Mouse (Mus musculus): Measurements from ENCODE around the gene Prdm1. TPM values are rescaled to one million over a fixed set of nuclear protein-coding genes. Genes with fewer than 3 reads are reported as not detected.

Prdm1 gene
- polyA plus RNA-seq, 1 experiment from 2014 or later: 1.1 TPM

DNA sequence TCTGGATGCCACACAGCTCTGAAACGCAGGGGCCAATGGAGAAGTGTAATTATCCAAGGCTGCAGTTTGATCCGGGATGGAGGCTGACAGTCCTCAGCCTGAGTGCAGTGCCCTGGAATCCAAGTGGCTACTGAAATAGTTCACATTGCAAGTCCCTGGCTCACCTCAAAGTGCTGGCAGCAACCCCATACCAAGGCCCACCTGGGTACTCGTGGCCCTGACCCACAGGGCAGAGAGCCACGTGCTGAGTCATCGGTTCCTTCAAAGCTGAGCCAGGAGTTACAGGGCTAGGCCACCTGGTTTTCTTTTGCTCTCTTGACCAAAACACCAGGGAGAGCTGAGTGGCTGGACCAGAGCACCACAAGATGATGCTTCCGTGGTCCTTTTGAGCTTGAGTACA is 103.3 kb downstream of the Prdm1 start:
- no peak overlapping the region for H3K4me2 ChIP-seq
- no peaks in the 10 kb centered on the region for H3K4me1 ChIP-seq (ENCODE audit: control insufficient read depth, insufficient read depth, low read length)
- no peaks in the 10 kb centered on the region; the same call in 1 of the 2 replicates for H3K27me3 ChIP-seq (ENCODE audit: control insufficient read depth, insufficient read depth, low read length)
- ATAC-seq (ENCODE audit: low FRiP score): no peak
- no peaks in the 10 kb centered on the region for H3K36me3 ChIP-seq (ENCODE audit: control insufficient read depth, insufficient read depth, low read length)
- no peak overlapping the region for H3K4me3 ChIP-seq (ENCODE audit: low read depth, low read length)
- no peak overlapping the region for H3K27ac ChIP-seq (ENCODE audit: low read depth, low read length)
- no peak overlapping the region for H3K9ac ChIP-seq (ENCODE audit: low read length)
- DNase-seq (ENCODE audit: low spot score, missing footprints): no peak
- no peaks in the 10 kb centered on the region for H3K9me3 ChIP-seq (ENCODE audit: control insufficient read depth, low read length)
- 81% methylated on average over 6 of the region's 6 CpGs for WGBS

DNA sequence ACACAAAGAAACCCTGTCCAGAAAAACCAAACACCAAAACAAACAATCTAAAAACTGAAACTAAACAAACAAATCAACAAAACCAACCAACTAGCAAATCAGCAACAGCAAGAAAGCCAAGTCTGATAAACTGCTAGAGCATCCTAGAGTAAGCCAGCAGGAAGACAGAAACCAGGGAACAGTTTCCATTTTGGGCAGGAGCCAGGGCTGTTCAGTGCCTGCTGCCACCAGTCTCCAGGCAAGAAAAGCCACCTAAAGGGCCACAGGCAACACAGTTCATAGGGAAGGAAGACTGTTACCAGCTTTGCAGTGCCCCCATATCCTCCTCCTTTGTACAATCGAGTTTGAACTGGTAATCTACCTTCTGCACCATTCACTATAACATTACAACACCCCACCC is 106.4 kb downstream of the Prdm1 start:
- DNase-seq (ENCODE audit: low spot score, missing footprints) (no peak), ATAC-seq (ENCODE audit: low FRiP score) (no peak)
- WGBS: 74% methylated on average over 1 of the region's 1 CpGs
- no peak overlapping the region for H3K9ac ChIP-seq (ENCODE audit: low read length)
- H3K4me1 ChIP-seq (ENCODE audit: control insufficient read depth, insufficient read depth, low read length): no peaks in the 10 kb centered on the region
- no peaks in the 10 kb centered on the region for H3K36me3 ChIP-seq (ENCODE audit: control insufficient read depth, insufficient read depth, low read length)
- H3K4me3 ChIP-seq (ENCODE audit: low read depth, low read length): no peak overlapping the region
- H3K27ac ChIP-seq (ENCODE audit: low read depth, low read length): no peak overlapping the region
- H3K27me3 ChIP-seq (ENCODE audit: control insufficient read depth, insufficient read depth, low read length): no peaks in the 10 kb centered on the region; the same call in 1 of the 2 replicates
- H3K4me2 ChIP-seq: no peak overlapping the region
- H3K9me3 ChIP-seq (ENCODE audit: control insufficient read depth, low read length): no peaks in the 10 kb centered on the region

DNA sequence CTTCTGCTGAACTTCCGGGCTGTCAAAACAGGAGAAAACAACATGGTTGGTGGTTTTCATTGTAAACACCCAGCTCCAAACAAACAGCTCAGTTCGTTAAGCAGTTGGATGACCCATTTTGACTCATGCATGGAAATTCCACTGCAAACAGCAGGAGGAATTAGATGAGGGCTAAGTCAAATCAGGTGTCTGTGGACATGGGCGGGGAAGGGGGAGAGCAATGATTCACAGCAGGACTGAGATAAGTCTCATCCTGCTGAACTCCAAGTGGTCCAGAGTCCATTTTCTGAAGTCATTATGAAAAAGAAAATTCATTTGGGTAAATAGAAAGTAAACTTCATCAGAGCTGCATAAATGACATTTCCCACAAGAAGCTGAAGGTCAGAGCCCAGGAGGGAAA is 108.1 kb downstream of the Prdm1 start:
- Histone ChIP-seq H3K27me3 (ENCODE audit: control insufficient read depth, insufficient read depth, low read length) (no peaks in the 10 kb centered on the region; the same call in 1 of the 2 replicates), H3K4me1 (ENCODE audit: control insufficient read depth, insufficient read depth, low read length) (no peaks in the 10 kb centered on the region), H3K27ac (ENCODE audit: low read depth, low read length) (no peak overlapping the region), H3K9me3 (ENCODE audit: control insufficient read depth, low read length) (no peaks in the 10 kb centered on the region), H3K9ac (ENCODE audit: low read length) (no peak overlapping the region), H3K4me3 (ENCODE audit: low read depth, low read length) (no peak overlapping the region), H3K4me2 (no peak overlapping the region), H3K36me3 (ENCODE audit: control insufficient read depth, insufficient read depth, low read length) (no peaks in the 10 kb centered on the region)
- ATAC-seq (ENCODE audit: low FRiP score) (no peak), DNase-seq (ENCODE audit: low spot score, missing footprints) (no peak)
- WGBS: 85% methylated on average over 3 of the region's 3 CpGs

DNA sequence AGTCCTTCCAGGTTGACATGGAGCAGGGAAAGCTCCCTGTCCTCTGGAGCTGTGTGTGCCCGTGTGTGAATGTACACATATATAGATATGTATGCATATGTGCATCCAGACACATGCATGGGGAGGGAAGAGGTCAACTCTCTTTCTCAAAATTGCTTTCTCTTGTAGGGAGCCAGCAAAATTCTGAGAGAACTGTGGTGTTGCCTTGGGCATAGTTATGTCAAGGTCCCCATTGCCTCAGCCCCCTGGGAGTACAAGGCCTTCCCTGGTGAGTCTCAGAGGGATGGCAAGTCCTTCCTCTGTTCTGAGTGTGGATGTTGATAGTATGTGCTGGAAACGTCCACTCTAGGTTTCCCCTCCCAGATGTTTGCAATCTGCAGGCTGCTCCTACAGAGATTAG is 109.4 kb downstream of the Prdm1 start:
- Histone ChIP-seq H3K4me3 (ENCODE audit: low read depth, low read length) (no peak overlapping the region), H3K27ac (ENCODE audit: low read depth, low read length) (no peak overlapping the region), H3K9ac (ENCODE audit: low read length) (no peak overlapping the region), H3K36me3 (ENCODE audit: control insufficient read depth, insufficient read depth, low read length) (no peaks in the 10 kb centered on the region), H3K4me1 (ENCODE audit: control insufficient read depth, insufficient read depth, low read length) (no peaks in the 10 kb centered on the region), H3K4me2 (no peak overlapping the region), H3K9me3 (ENCODE audit: control insufficient read depth, low read length) (no peaks in the 10 kb centered on the region), H3K27me3 (ENCODE audit: control insufficient read depth, insufficient read depth, low read length) (no peaks in the 10 kb centered on the region; the same call in 1 of the 2 replicates)
- 80% methylated on average over 2 of the region's 2 CpGs for WGBS
- no peak for DNase-seq (ENCODE audit: low spot score, missing footprints)
- no peak for ATAC-seq (ENCODE audit: low FRiP score)

DNA sequence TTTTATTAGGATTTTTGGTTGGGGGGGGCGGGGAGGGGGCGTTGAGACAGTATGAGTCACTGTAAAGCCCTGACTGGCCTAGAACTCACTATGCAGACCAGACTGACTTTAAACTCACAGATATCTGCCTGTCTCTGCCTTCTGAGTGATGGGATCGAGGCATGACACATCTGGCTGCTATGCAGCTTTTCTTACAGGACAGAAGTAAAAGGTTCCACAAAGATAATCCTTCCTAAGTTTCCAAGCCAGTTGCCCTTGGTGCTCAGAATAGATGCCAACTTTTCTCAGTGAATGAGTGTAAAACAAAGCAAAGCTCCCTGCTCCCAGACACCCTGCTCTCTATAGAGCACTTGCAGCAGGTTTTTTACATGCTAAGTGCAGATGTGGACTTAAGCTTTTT is 112.7 kb downstream of the Prdm1 start:
- ATAC-seq (ENCODE audit: low FRiP score): no peak
- Histone ChIP-seq H3K27me3 (ENCODE audit: control insufficient read depth, insufficient read depth, low read length) (no peaks in the 10 kb centered on the region; the same call in 1 of the 2 replicates), H3K27ac (ENCODE audit: low read depth, low read length) (no peak overlapping the region), H3K4me3 (ENCODE audit: low read depth, low read length) (no peak overlapping the region), H3K4me1 (ENCODE audit: control insufficient read depth, insufficient read depth, low read length) (no peaks in the 10 kb centered on the region), H3K9me3 (ENCODE audit: control insufficient read depth, low read length) (no peaks in the 10 kb centered on the region), H3K9ac (ENCODE audit: low read length) (no peak overlapping the region), H3K36me3 (ENCODE audit: control insufficient read depth, insufficient read depth, low read length) (no peaks in the 10 kb centered on the region), H3K4me2 (no peak overlapping the region)
- no peak for DNase-seq (ENCODE audit: low spot score, missing footprints)
- 77% methylated on average over 3 of the region's 3 CpGs for WGBS

DNA sequence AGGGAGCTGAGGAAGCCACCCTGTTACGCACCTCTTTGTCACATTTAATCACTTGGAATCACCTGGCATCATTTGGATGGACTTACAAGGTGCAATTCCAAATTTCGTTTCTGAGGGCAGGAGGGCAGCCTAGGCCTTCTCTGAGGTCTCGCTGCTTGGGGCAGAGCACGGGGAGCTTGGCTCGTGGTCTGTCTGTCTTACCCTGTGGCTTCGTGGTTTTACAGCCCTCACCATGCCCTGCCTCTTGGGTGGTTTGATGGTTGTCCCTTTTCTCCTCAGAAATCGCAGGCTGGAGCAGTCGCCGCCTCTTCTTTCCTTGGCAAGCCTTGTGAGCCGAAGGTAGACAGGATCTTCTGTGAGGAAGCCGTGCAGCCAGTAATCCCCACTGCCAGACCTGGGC is 118.3 kb downstream of the Prdm1 start:
- no peak for DNase-seq (ENCODE audit: low spot score, missing footprints)
- no peak for ATAC-seq (ENCODE audit: low FRiP score)
- H3K27ac ChIP-seq (ENCODE audit: low read depth, low read length): no peak overlapping the region
- H3K4me2 ChIP-seq: no peak overlapping the region
- WGBS: 72% methylated on average over 11 of the region's 11 CpGs
- no peaks in the 10 kb centered on the region for H3K36me3 ChIP-seq (ENCODE audit: control insufficient read depth, insufficient read depth, low read length)
- H3K9ac ChIP-seq (ENCODE audit: low read length): no peak overlapping the region
- H3K4me1 ChIP-seq (ENCODE audit: control insufficient read depth, insufficient read depth, low read length): no peaks in the 10 kb centered on the region
- no peaks in the 10 kb centered on the region for H3K9me3 ChIP-seq (ENCODE audit: control insufficient read depth, low read length)
- no peak overlapping the region for H3K4me3 ChIP-seq (ENCODE audit: low read depth, low read length)
- H3K27me3 ChIP-seq (ENCODE audit: control insufficient read depth, insufficient read depth, low read length): no peaks in the 10 kb centered on the region

DNA sequence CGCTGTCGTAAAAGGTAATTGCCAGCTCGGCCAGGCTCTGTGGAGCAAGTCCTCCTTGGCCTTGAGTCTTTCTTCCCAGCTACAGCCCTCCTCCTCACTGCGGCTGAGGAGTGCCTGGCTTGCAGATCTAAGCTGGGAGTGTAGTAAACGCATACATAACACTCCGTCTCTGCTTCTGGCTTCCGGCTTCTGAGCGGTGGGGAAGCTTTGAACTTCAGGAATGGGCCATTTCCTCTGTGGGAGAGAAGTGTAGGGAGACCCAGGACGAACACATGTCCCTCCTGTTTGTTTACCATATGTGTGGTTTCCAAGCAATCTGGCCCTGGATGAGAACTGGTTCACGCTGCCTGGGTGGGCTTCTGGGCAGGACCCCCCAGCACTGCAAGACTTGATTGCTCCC is 119.2 kb downstream of the Prdm1 start:
- DNase-seq (ENCODE audit: low spot score, missing footprints) (no peak), ATAC-seq (ENCODE audit: low FRiP score) (no peak)
- no peak overlapping the region for H3K9ac ChIP-seq (ENCODE audit: low read length)
- 76% methylated on average over 10 of the region's 10 CpGs for WGBS
- no peaks in the 10 kb centered on the region for H3K27me3 ChIP-seq (ENCODE audit: control insufficient read depth, insufficient read depth, low read length)
- no peak overlapping the region for H3K27ac ChIP-seq (ENCODE audit: low read depth, low read length)
- no peaks in the 10 kb centered on the region for H3K4me1 ChIP-seq (ENCODE audit: control insufficient read depth, insufficient read depth, low read length)
- no peak overlapping the region for H3K4me2 ChIP-seq
- no peaks in the 10 kb centered on the region for H3K36me3 ChIP-seq (ENCODE audit: control insufficient read depth, insufficient read depth, low read length)
- no peaks in the 10 kb centered on the region for H3K9me3 ChIP-seq (ENCODE audit: control insufficient read depth, low read length)
- no peak overlapping the region for H3K4me3 ChIP-seq (ENCODE audit: low read depth, low read length)

DNA sequence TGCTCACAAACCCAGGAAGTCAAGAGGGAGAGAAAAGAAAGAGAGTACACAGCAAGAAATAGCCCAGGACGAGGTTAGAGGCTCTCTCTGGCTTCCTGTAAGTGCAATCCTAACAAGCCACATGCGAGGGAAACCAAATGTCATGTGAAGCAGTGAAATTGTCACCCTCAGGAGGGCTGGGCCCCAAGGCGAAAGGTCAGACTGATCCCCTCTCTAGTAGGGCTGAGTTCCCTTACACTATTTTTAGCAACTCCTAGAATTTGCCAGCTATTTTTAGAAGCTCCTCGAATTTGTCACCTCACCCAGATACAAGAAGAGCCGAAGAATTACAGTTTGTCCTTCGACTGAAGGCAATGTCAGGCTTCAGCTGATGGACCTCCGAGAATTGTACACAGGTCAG is 124.9 kb downstream of the Prdm1 start:
- H3K27me3 ChIP-seq (ENCODE audit: control insufficient read depth, insufficient read depth, low read length): no peaks in the 10 kb centered on the region
- H3K4me2 ChIP-seq: no peak overlapping the region
- H3K9me3 ChIP-seq (ENCODE audit: control insufficient read depth, low read length): no peaks in the 10 kb centered on the region
- WGBS: 83% methylated on average over 7 of the region's 7 CpGs
- ATAC-seq (ENCODE audit: low FRiP score) (no peak), DNase-seq (ENCODE audit: low spot score, missing footprints) (no peak)
- H3K4me1 ChIP-seq (ENCODE audit: control insufficient read depth, insufficient read depth, low read length): no peaks in the 10 kb centered on the region
- H3K9ac ChIP-seq (ENCODE audit: low read length): no peak overlapping the region
- H3K27ac ChIP-seq (ENCODE audit: low read depth, low read length): no peak overlapping the region
- no peaks in the 10 kb centered on the region for H3K36me3 ChIP-seq (ENCODE audit: control insufficient read depth, insufficient read depth, low read length)
- H3K4me3 ChIP-seq (ENCODE audit: low read depth, low read length): no peak overlapping the region

DNA sequence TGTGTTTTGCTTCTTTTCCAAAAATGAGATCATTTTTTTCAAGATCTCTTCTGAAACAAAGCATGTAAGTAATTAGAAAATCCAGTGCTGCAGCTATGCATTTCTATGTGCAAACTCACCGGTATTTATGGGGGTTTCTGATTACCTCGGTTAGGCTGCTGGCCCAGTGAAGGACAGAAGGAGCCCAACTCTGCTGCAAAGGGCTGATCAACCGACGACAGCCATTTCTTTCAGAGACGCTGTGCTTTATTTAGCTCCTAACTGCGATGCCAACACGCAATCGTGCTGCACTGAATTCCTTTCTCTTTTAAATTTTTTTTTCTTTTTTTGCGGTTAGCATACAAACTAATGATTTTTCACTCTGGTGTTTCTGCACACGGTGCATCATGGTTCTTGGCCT is 126.7 kb downstream of the Prdm1 start:
- Histone ChIP-seq H3K9ac (ENCODE audit: low read length) (no peak overlapping the region), H3K4me2 (no peak overlapping the region), H3K4me3 (ENCODE audit: low read depth, low read length) (no peak overlapping the region), H3K36me3 (ENCODE audit: control insufficient read depth, insufficient read depth, low read length) (no peaks in the 10 kb centered on the region), H3K27ac (ENCODE audit: low read depth, low read length) (no peak overlapping the region), H3K9me3 (ENCODE audit: control insufficient read depth, low read length) (no peaks in the 10 kb centered on the region), H3K27me3 (ENCODE audit: control insufficient read depth, insufficient read depth, low read length) (no peaks in the 10 kb centered on the region), H3K4me1 (ENCODE audit: control insufficient read depth, insufficient read depth, low read length) (no peaks in the 10 kb centered on the region)
- WGBS: 91% methylated on average over 10 of the region's 10 CpGs
- ATAC-seq (ENCODE audit: low FRiP score) (no peak), DNase-seq (ENCODE audit: low spot score, missing footprints) (no peak)

DNA sequence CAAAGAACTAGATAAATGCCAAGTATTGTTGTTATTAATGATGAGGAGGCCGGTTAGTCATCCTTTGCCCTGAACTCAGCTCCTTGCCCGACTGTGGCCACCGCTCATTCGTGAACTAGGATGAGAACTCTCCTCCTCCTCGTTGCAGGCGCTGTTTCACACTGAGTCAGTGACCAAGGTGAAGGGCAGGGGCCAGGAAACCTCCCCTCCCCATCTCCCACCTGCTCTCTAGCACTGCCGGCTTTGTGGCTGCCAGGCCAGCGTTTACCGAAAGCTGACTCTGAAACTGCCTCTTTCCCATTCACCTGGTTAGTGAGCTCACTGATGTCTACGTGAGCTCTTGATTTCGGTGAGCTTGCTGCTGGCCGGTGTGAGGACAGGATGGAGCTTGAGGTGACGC is 127.7 kb downstream of the Prdm1 start:
- H3K4me3 ChIP-seq (ENCODE audit: low read depth, low read length): no peak overlapping the region
- H3K9me3 ChIP-seq (ENCODE audit: control insufficient read depth, low read length): no peaks in the 10 kb centered on the region
- H3K4me2 ChIP-seq: no peak overlapping the region
- H3K27me3 ChIP-seq (ENCODE audit: control insufficient read depth, insufficient read depth, low read length): no peaks in the 10 kb centered on the region
- no peaks in the 10 kb centered on the region for H3K4me1 ChIP-seq (ENCODE audit: control insufficient read depth, insufficient read depth, low read length)
- 68% methylated on average over 13 of the region's 13 CpGs for WGBS
- DNase-seq (ENCODE audit: low spot score, missing footprints) (no peak), ATAC-seq (ENCODE audit: low FRiP score) (no peak)
- no peak overlapping the region for H3K9ac ChIP-seq (ENCODE audit: low read length)
- H3K27ac ChIP-seq (ENCODE audit: low read depth, low read length): no peak overlapping the region
- H3K36me3 ChIP-seq (ENCODE audit: control insufficient read depth, insufficient read depth, low read length): no peaks in the 10 kb centered on the region
